Comparison of ENCODE assay signal across 25 mouse cellular contexts in genomic region chr17:86533549-86533851, GRCm38 (mm10). TPM values are rescaled to one million over a fixed set of nuclear protein-coding genes. Genes with fewer than 3 reads are reported as not detected.
DNase-seq lines count a peak whose midpoint lies in the region; ATAC-seq and TF ChIP-seq lines count a peak whose summit lies in the region.
"Had no signal": no experiment of that assay in that cellular context is flagged by ENCODE, and none has a peak within 500 bp of the region (broad histone marks: within the 10 kb centered on the region; RNA-seq: fewer than 3 reads in every experiment).

No protein-coding gene starts in this region.

- H3K27me3 ChIP-seq in heart, embryonic 12.5 days (replicated peaks), result no peaks in the 10 kb centered on the region
- H3K27me3 ChIP-seq in heart, postnatal 0 days (ENCODE audit: control insufficient read depth, insufficient read depth, low read length), result no peaks in the 10 kb centered on the region
- H3K27me3 ChIP-seq: forebrain, embryonic 13.5 days had no signal

- H3K4me2 ChIP-seq in heart, embryonic 12.5 days, result peak overlapping the region; percentile 2; the same call in 1 of the 2 replicates
- no peak overlapping the region for H3K4me2 ChIP-seq in heart, postnatal 0 days (ENCODE audit: low read depth, low read length)
- H3K4me2 ChIP-seq: forebrain, embryonic 13.5 days; hindbrain, embryonic 14.5 days had no signal

- no peaks in the 10 kb centered on the region for H3K9me3 ChIP-seq in heart, embryonic 12.5 days (replicated peaks)
- no peaks in the 10 kb centered on the region for H3K9me3 ChIP-seq in heart, postnatal 0 days (replicated peaks; ENCODE audit: control insufficient read depth, low read length)
- H3K9me3 ChIP-seq: forebrain, embryonic 10.5 days; forebrain, embryonic 13.5 days had no signal

- no peaks in the 10 kb centered on the region for H3K36me3 ChIP-seq in heart, embryonic 12.5 days
- H3K36me3 ChIP-seq in heart, postnatal 0 days (replicated peaks; ENCODE audit: control insufficient read depth, insufficient read depth, low read length), result no peaks in the 10 kb centered on the region
- H3K36me3 ChIP-seq: forebrain, embryonic 10.5 days had no signal

- TF ChIP-seq CTCF in heart, postnatal 0 days (IDR thresholded peaks at IDR 0.05; ENCODE audit: low read depth), result no peak

- peak overlapping the region; percentile 42 for H3K27ac ChIP-seq in heart, embryonic 12.5 days (ENCODE audit: poor library complexity, severe bottlenecking)
- H3K27ac ChIP-seq in heart, postnatal 0 days (ENCODE audit: low read depth), result no peak overlapping the region
- H3K27ac ChIP-seq: forebrain, embryonic 10.5 days; forebrain, embryonic 13.5 days; hindbrain, embryonic 14.5 days; hindbrain, postnatal 0 days had no signal

- 42% methylated on average over 11 of the region's 11 CpGs for WGBS in heart, embryonic 12.5 days
- WGBS in heart, postnatal 0 days, result 48% methylated on average over 11 of the region's 11 CpGs

- no peak for ATAC-seq in heart, embryonic 12.5 days (ENCODE audit: insufficient number of reproducible peaks, low FRiP score)
- 0 out of 2 replicates have a peak, but pooled peaks have one; percentile 12 for ATAC-seq in heart, postnatal 0 days (ENCODE audit: insufficient read depth, low read depth)
- ATAC-seq: forebrain, embryonic 13.5 days; forebrain, postnatal 0 days; hindbrain, postnatal 0 days; inflammation-experienced regulatory T-cells, adult 6 months; intestine, embryonic 16.5 days had no signal

- H3K4me3 ChIP-seq in heart, embryonic 12.5 days, result no peak overlapping the region
- no peak overlapping the region for H3K4me3 ChIP-seq in heart, postnatal 0 days (ENCODE audit: low read depth, low read length)
- H3K4me3 ChIP-seq: forebrain, embryonic 10.5 days; forebrain, embryonic 13.5 days; gastrocnemius, adult 2 months had no signal

- TF ChIP-seq EP300 in heart, postnatal 0 days (IDR thresholded peaks at IDR 0.05; ENCODE audit: low read depth), result no peak

- H3K9ac ChIP-seq in heart, embryonic 12.5 days, result no peak overlapping the region
- no peak overlapping the region for H3K9ac ChIP-seq in heart, postnatal 0 days (replicated peaks; ENCODE audit: low read depth, low read length)
- H3K9ac ChIP-seq: forebrain, embryonic 13.5 days; forebrain, postnatal 0 days; hindbrain, embryonic 14.5 days had no signal

- peaks cover 62% of the 10 kb centered on the region for H3K4me1 ChIP-seq in heart, embryonic 12.5 days (replicated peaks)
- H3K4me1 ChIP-seq in heart, postnatal 0 days (ENCODE audit: control insufficient read depth, insufficient read depth), result peaks cover 27% of the 10 kb centered on the region

- DNase-seq in heart, adult 11 months, result peak; percentile 81
- DNase-seq in heart, adult 8-10 months (ENCODE audit: low spot score), result no peak
- DNase-seq in heart, postnatal 14 days, result no peak
- DNase-seq in heart, postnatal 0 days (ENCODE audit: low spot score), result no peak
- DNase-seq in heart, postnatal 4 days, result no peak
- peak; percentile 37 to 42 for DNase-seq in lung, adult 18-20 months
- no peak for DNase-seq in lung, postnatal 10 days
- DNase-seq: cerebellum, adult 18-20 months; cerebellum, adult 9-10 months; cerebellum, postnatal 14 days; forebrain, postnatal 0 days; gastrocnemius, postnatal 14 days; heart, adult 18-20 months; heart, postnatal 10 days; kidney, adult 18-20 months had no signal

- intact Hi-C loops in heart, postnatal 14 days (cut with DNase I), result loop anchor here (2.0 kb wide), 1 partner anchor 31 kb away; no protein-coding TSS in a partner anchor

RNA-seq across cellular contexts. Expression of gene Gm10309, which starts 28.5 kb away (rescaled TPM):
- not detected for total RNA-seq in heart, adult 8-10 months (2022)
- 0.38 and 0.40 TPM in 2 replicates for polyA plus RNA-seq in heart, embryonic 12.5 days (2016; fragmentation: Nextera tagmentation; extraction: Ambion mirVana)
- not detected for total RNA-seq in heart, postnatal 14 days (2021)
- total RNA-seq in heart, postnatal 0 days (2014; rRNA removed; ENCODE audit: low replicate concordance), result not detected in 2 replicates
- polyA plus RNA-seq in heart, postnatal 0 days (2015; fragmentation: Nextera tagmentation; extraction: Ambion mirVana), result 0.10 and 0.12 TPM in 2 replicates
- total RNA-seq in heart, postnatal 4 days (2021), result under 1 TPM in 1 of 2 experiments, not detected in 1; 0.12 TPM
- total RNA-seq: adrenal gland, postnatal 36 days; ES-E14; forebrain, postnatal 0 days; gastrocnemius, postnatal 14 days; heart, postnatal 10 days; hindbrain, postnatal 0 days had no signal

Comparison
In these comparisons a context has a peak if more than half of its experiments do, and no peak if none do; other contexts are left out.
1. DNase-seq: peak in heart, adult 11 months (single experiment) and lung, adult 18-20 months (2 of 2); none in heart, adult 8-10 months (single experiment), heart, postnatal 14 days (0 of 2), heart, postnatal 0 days (single experiment), heart, postnatal 4 days (single experiment) and lung, postnatal 10 days (single experiment).